Comparison of ENCODE assay signal across 9 mouse cellular contexts in the genomic region with DNA sequence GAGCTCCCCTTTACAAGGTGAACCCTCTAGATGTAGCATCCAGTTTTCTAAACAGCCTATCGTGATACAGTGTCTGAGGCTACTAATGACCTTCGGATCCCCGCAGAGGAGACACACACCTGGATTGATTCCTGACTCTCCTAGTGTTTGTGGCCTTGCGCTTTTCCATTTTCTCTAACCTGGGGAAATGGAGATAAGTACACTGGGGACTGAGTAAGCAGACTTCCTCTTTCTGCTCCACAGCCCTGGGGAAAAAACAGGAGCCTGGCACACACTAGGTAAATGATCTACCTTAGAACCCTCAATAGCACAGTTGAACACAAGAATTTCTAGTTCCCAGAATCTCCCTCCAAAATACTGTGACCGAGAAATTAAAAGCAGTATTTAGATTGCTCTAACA. TPM values are rescaled to one million over a fixed set of nuclear protein-coding genes. Genes with fewer than 3 reads are reported as not detected.
DNase-seq lines count a peak whose midpoint lies in the region; ATAC-seq and TF ChIP-seq lines count a peak whose summit lies in the region.
"Had no signal": no experiment of that assay in that cellular context is flagged by ENCODE, and none has a peak within 500 bp of the region (broad histone marks: within the 10 kb centered on the region; RNA-seq: fewer than 3 reads in every experiment).

No protein-coding gene starts in this region.

- TF ChIP-seq CTCF in lung, embryonic 14.5 days (IDR thresholded peaks at IDR 0.05; ENCODE audit: low read depth), result no peak

- H3K4me3 ChIP-seq in lung, embryonic 14.5 days (ENCODE audit: low read depth, low read length), result peak overlapping the region; percentile 93
- H3K4me3 ChIP-seq in hindbrain, embryonic 14.5 days (replicated peaks; ENCODE audit: low read length), result peak overlapping the region; percentile 85
- H3K4me3 ChIP-seq in limb, embryonic 13.5 days, result peak overlapping the region; percentile 83
- H3K4me3 ChIP-seq in stomach, embryonic 16.5 days (replicated peaks; ENCODE audit: low read length), result peak overlapping the region; percentile 85

- H3K9me3 ChIP-seq in lung, embryonic 14.5 days (ENCODE audit: low read depth, low read length), result no peaks in the 10 kb centered on the region
- no peaks in the 10 kb centered on the region for H3K9me3 ChIP-seq in hindbrain, embryonic 14.5 days (ENCODE audit: control insufficient read depth, low read length)
- no peaks in the 10 kb centered on the region for H3K9me3 ChIP-seq in limb, embryonic 13.5 days
- H3K9me3 ChIP-seq in stomach, embryonic 16.5 days (replicated peaks; ENCODE audit: control insufficient read depth, low read length), result 0 out of 2 replicates have a peak, but pooled peaks cover under 1% of the 10 kb centered on the region

- intact Hi-C loops in left cerebral cortex, postnatal 10 days (cut with DNase I), result no loop called here

- peak overlapping the region; percentile 95 for H3K9ac ChIP-seq in lung, embryonic 14.5 days
- peak overlapping the region; percentile 97; the same call in 1 of the 2 replicates for H3K9ac ChIP-seq in hindbrain, embryonic 14.5 days
- peak overlapping the region; percentile 95 for H3K9ac ChIP-seq in limb, embryonic 13.5 days
- peak overlapping the region; percentile 99; the same call in 1 of the 2 replicates for H3K9ac ChIP-seq in stomach, embryonic 16.5 days (ENCODE audit: low read length)

- H3K27ac ChIP-seq in lung, embryonic 14.5 days (ENCODE audit: low read depth), result peak overlapping the region; percentile 100; the same call in 1 of the 2 replicates
- peak overlapping the region; percentile 100 for H3K27ac ChIP-seq in hindbrain, embryonic 14.5 days
- no peak overlapping the region; the same call in 1 of the 2 replicates for H3K27ac ChIP-seq in limb, embryonic 13.5 days
- peak overlapping the region; percentile 100; the same call in 1 of the 2 replicates for H3K27ac ChIP-seq in stomach, embryonic 16.5 days (ENCODE audit: low read length)

- peaks cover 12% of the 10 kb centered on the region for H3K36me3 ChIP-seq in lung, embryonic 14.5 days (ENCODE audit: insufficient read depth)
- no peaks in the 10 kb centered on the region; the same call in none of the 2 replicates for H3K36me3 ChIP-seq in hindbrain, embryonic 14.5 days (replicated peaks; ENCODE audit: control insufficient read depth, insufficient read depth)
- peaks cover under 1% of the 10 kb centered on the region for H3K36me3 ChIP-seq in limb, embryonic 13.5 days
- no peaks in the 10 kb centered on the region for H3K36me3 ChIP-seq in stomach, embryonic 16.5 days (ENCODE audit: control insufficient read depth, insufficient read depth, low read length)

- 57% methylated on average over 5 of the region's 5 CpGs for WGBS in lung, embryonic 14.5 days
- WGBS in hindbrain, embryonic 14.5 days, result 60% methylated on average over 5 of the region's 5 CpGs
- 66% methylated on average over 5 of the region's 5 CpGs for WGBS in limb, embryonic 13.5 days
- WGBS in stomach, embryonic 16.5 days, result 52% methylated on average over 5 of the region's 5 CpGs

- no peaks in the 10 kb centered on the region for H3K27me3 ChIP-seq in lung, embryonic 14.5 days (ENCODE audit: insufficient read depth, low read length)
- no peaks in the 10 kb centered on the region for H3K27me3 ChIP-seq in hindbrain, embryonic 14.5 days (ENCODE audit: control insufficient read depth, insufficient read depth, low read length)
- no peaks in the 10 kb centered on the region for H3K27me3 ChIP-seq in limb, embryonic 13.5 days
- H3K27me3 ChIP-seq in stomach, embryonic 16.5 days (ENCODE audit: control insufficient read depth, insufficient read depth, low read length), result no peaks in the 10 kb centered on the region
- H3K27me3 ChIP-seq: Patski had no signal

- peak overlapping the region; percentile 100 for H3K4me2 ChIP-seq in lung, embryonic 14.5 days
- peak overlapping the region; percentile 100 for H3K4me2 ChIP-seq in hindbrain, embryonic 14.5 days (replicated peaks)
- peak overlapping the region; percentile 100 for H3K4me2 ChIP-seq in limb, embryonic 13.5 days (replicated peaks)
- H3K4me2 ChIP-seq in stomach, embryonic 16.5 days (ENCODE audit: low read depth, low read length), result peak overlapping the region; percentile 97

- no peak for DNase-seq in lung, embryonic 14.5 days
- DNase-seq in lung, postnatal 36 days, result no peak
- DNase-seq in hindbrain, embryonic 14.5 days (ENCODE audit: low spot score), result no peak
- no peak for DNase-seq in left cerebral cortex, postnatal 10 days (ENCODE audit: extremely low spot score in 1 of 2, low spot score in 2 of 2)
- no peak for DNase-seq in adipocyte (ENCODE audit: low spot score)

- ATAC-seq in lung, embryonic 14.5 days (ENCODE audit: insufficient read depth), result no peak
- no peak for ATAC-seq in hindbrain, embryonic 14.5 days (ENCODE audit: low FRiP score)
- no peak for ATAC-seq in limb, embryonic 13.5 days (ENCODE audit: low FRiP score, low read depth)
- ATAC-seq in stomach, embryonic 16.5 days (ENCODE audit: insufficient read depth, low FRiP score), result no peak
- ATAC-seq in erythroid progenitor cell, adult 5-6 weeks (replicated peaks; ENCODE audit: low FRiP score, poor library complexity, severe bottlenecking), result no peak

- H3K4me1 ChIP-seq in lung, embryonic 14.5 days (ENCODE audit: insufficient read depth), result peaks cover 8% of the 10 kb centered on the region; the same call in 1 of the 2 replicates
- peaks cover 23% of the 10 kb centered on the region for H3K4me1 ChIP-seq in hindbrain, embryonic 14.5 days (replicated peaks; ENCODE audit: control insufficient read depth, insufficient read depth, low read length)
- peaks cover 18% of the 10 kb centered on the region for H3K4me1 ChIP-seq in limb, embryonic 13.5 days
- H3K4me1 ChIP-seq in stomach, embryonic 16.5 days (ENCODE audit: control insufficient read depth, insufficient read depth, low read length), result peaks cover 20% of the 10 kb centered on the region

RNA-seq across cellular contexts. Expression of gene Patz1, which starts 0.8 kb away (rescaled TPM):
- 60.7 and 61.3 TPM in 2 replicates for polyA plus RNA-seq in lung, embryonic 14.5 days (2014; fragmentation: Nextera tagmentation; extraction: Ambion mirVana)
- 47.6 and 50.4 TPM in 2 replicates for polyA plus RNA-seq in hindbrain, embryonic 14.5 days (2014; fragmentation: Nextera tagmentation; extraction: Ambion mirVana)
- 45.5 and 48.7 TPM in 2 replicates for polyA plus RNA-seq in limb, embryonic 13.5 days (2015; fragmentation: Nextera tagmentation; extraction: Ambion mirVana)
- polyA plus RNA-seq in stomach, embryonic 16.5 days (2015; fragmentation: Nextera tagmentation; extraction: Ambion mirVana), result 26.1 and 26.5 TPM in 2 replicates
- total RNA-seq in left cerebral cortex, postnatal 10 days (2021), result 10 to 100 TPM; 43.3 to 46.5 TPM
- total RNA-seq in erythroid progenitor cell, adult 5-6 weeks (2015; ENCODE audit: low replicate concordance), result 14.1 and 17.6 TPM in 2 replicates
- total RNA-seq in erythroid progenitor cell, adult 5-6 weeks (2017; ENCODE audit: low replicate concordance), result 18.2 and 31.6 TPM in 2 replicates

RNA-seq across cellular contexts. Expression of gene Drg1, which starts 21.7 kb away (rescaled TPM):
- 237 and 245 TPM in 2 replicates for polyA plus RNA-seq in lung, embryonic 14.5 days (2014; fragmentation: Nextera tagmentation; extraction: Ambion mirVana)
- 206 and 216 TPM in 2 replicates for polyA plus RNA-seq in hindbrain, embryonic 14.5 days (2014; fragmentation: Nextera tagmentation; extraction: Ambion mirVana)
- polyA plus RNA-seq in limb, embryonic 13.5 days (2015; fragmentation: Nextera tagmentation; extraction: Ambion mirVana), result 226 and 231 TPM in 2 replicates
- 193 and 213 TPM in 2 replicates for polyA plus RNA-seq in stomach, embryonic 16.5 days (2015; fragmentation: Nextera tagmentation; extraction: Ambion mirVana)
- total RNA-seq in left cerebral cortex, postnatal 10 days (2021), result 10 to 100 TPM; 86.9 to 88.6 TPM
- 130 and 148 TPM in 2 replicates for total RNA-seq in erythroid progenitor cell, adult 5-6 weeks (2015; ENCODE audit: low replicate concordance)
- total RNA-seq in erythroid progenitor cell, adult 5-6 weeks (2017; ENCODE audit: low replicate concordance), result 91.5 and 154 TPM in 2 replicates

RNA-seq across cellular contexts. Expression of gene Pik3ip1, which starts 42.3 kb away (rescaled TPM):
- polyA plus RNA-seq in lung, embryonic 14.5 days (2014; fragmentation: Nextera tagmentation; extraction: Ambion mirVana), result 6.4 and 8.5 TPM in 2 replicates
- polyA plus RNA-seq in hindbrain, embryonic 14.5 days (2014; fragmentation: Nextera tagmentation; extraction: Ambion mirVana), result 20.9 and 21.3 TPM in 2 replicates
- polyA plus RNA-seq in limb, embryonic 13.5 days (2015; fragmentation: Nextera tagmentation; extraction: Ambion mirVana), result 15.7 and 17.2 TPM in 2 replicates
- polyA plus RNA-seq in stomach, embryonic 16.5 days (2015; fragmentation: Nextera tagmentation; extraction: Ambion mirVana), result 9.4 and 11.8 TPM in 2 replicates
- 10 to 100 TPM; 20.5 to 24.0 TPM for total RNA-seq in left cerebral cortex, postnatal 10 days (2021)
- total RNA-seq in erythroid progenitor cell, adult 5-6 weeks (2015; ENCODE audit: low replicate concordance), result 2.1 and 4.3 TPM in 2 replicates
- total RNA-seq in erythroid progenitor cell, adult 5-6 weeks (2017; ENCODE audit: low replicate concordance), result 2.7 and 20.2 TPM in 2 replicates
